Mouse (Mus musculus): ENCODE results near the gene Eps8.

Gene Eps8

GRCm38 (mm10) chr6:137654776-137655175 lies at the start of gene Eps8:
Gene Eps8, minus strand, starts transcription at chr6:137654876.
- no peak for DNase-seq (ENCODE audit: low spot score)

DNA sequence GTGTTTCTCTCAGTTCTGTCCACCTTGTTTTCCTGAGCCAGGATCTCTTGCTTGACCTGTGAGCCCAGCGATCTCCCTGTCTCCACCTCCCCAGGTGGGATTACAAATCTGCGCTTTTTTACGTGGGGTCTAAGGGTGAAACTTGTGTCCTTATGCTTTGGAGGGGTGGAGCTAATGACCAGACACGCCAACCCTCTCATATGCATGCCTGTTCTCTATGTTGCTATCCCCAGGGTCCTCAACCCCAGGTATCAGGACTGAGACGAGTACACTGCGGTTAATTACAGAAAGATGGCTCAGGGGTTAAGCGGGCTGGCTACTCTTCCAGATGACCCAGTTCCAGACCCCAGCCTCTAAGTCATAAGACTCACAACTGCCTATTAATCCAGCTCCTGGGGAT lies 48.8 kb upstream of the Eps8 start:
- no peak for DNase-seq (ENCODE audit: low spot score)

DNA sequence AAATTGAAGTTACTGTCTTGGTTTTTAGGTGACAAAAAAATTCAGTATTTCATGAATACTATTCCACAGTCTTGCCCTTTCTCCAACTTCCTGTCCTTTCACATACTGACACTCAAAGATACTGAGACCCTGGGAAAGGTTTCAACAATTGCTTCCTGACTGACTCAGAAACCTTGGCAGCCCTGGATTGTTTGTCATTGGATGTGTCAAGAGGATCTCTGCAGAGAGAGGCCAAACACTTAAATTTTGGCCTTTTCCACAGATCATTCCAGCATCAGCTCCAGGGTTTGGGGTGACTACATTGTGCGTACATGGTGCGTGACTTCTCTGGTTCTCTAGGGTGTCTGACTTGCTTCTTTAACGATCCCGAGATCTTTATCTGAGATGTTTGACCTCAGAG lies 48.2 kb upstream of the Eps8 start:
- DNase-seq (ENCODE audit: low spot score): peak; percentile 42

DNA sequence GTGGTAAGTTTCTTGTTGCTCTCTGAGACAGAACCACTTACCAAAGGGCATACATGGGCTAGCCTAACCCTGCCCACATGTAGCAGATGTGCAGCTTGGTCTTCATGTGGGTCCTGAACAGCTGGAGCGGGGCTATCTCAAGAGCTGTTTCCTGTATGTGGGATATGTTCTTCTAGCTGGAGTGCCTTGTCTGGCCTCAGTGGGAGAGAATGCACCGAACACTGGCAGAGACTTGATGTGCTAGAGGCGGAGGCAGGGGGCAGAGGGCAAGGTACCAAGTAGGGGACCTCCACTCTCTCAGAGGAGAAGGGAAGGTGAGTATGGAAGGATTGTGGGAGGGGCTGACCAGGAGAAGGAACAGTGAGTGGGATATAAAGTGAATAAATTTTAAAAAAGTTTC lies 47.5 kb upstream of the Eps8 start:
- DNase-seq (ENCODE audit: low spot score): no peak

- no peak for DNase-seq (ENCODE audit: low spot score)
These were observed 44.8 kb upstream of the Eps8 start for GRCm38 (mm10) chr6:137699434-137699833.

- peak; percentile 15 for DNase-seq (ENCODE audit: low spot score)
These were observed 41.9 kb upstream of the Eps8 start for GRCm38 (mm10) chr6:137696445-137697204.

GRCm38 (mm10) chr6:137695046-137695445 lies 40.4 kb upstream of the Eps8 start:
- no peak for DNase-seq (ENCODE audit: low spot score)

DNA sequence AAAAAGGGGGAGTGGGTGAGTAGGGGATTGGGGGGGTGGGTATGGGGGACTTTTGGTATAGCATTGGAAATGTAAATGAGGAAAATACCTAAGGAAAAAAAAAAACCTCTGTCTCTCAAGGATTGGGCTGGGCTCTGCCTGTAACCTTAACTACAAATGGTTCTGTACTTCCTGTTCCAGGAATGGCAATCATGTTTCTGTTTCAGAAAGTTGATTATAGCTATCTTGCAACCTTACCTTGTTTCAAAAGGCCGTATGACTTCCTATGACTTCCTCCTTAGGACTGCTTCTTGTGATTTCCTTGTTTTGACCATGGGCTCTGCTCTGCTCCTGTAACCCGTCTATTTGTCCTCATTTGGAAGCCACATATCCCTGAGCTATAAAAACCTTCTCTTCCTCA lies 39.6 kb upstream of the Eps8 start:
- no peak for DNase-seq (ENCODE audit: low spot score)

GRCm38 (mm10) chr6:137690550-137691119 lies 36.0 kb upstream of the Eps8 start:
- no peak for DNase-seq (ENCODE audit: low spot score)

GRCm38 (mm10) chr6:137688506-137689105 lies 33.9 kb upstream of the Eps8 start:
- no peak for DNase-seq (ENCODE audit: low spot score)

- DNase-seq (ENCODE audit: low spot score): no peak
These were observed 33.4 kb upstream of the Eps8 start for GRCm38 (mm10) chr6:137688079-137688478.

DNA sequence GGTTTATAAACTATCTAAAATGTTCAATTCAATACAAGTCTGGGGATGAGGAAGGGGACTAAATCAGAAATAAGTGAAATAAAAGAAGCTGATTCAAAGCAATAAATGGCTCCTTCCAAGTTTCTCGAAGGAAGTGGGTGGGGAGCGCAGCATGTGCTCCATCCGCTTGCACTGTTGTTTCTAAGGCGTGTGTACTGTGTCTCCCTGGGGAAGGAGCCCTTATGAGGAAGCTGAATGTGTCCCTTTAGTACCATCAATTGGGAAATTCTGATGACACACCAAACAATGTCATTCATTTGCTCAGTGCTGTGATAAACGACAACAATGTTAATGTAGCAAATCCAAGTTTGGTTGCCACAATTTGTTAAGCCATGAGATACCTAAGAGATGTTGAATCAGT lies 33.0 kb upstream of the Eps8 start:
- no peak for DNase-seq (ENCODE audit: low spot score)

DNA sequence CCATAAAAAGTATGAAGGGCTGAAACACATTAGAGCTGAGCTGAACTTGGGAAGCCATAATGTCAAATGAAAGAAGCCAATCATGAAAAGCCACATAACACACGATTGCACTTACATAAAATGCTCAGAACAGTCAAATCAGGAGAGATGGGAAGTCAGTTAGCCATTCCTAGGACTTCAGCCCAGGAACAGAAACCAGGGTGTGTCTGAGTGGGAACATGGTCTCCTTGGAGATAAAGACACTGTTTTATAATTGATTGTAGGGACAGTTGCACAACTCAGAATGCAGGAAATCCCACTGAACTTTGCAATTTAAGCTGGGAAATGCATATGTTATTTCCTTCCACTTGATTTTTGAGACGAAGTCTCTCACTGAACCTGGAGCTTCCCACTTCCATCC lies 28.0 kb upstream of the Eps8 start:
- no peak for DNase-seq (ENCODE audit: low spot score)

DNA sequence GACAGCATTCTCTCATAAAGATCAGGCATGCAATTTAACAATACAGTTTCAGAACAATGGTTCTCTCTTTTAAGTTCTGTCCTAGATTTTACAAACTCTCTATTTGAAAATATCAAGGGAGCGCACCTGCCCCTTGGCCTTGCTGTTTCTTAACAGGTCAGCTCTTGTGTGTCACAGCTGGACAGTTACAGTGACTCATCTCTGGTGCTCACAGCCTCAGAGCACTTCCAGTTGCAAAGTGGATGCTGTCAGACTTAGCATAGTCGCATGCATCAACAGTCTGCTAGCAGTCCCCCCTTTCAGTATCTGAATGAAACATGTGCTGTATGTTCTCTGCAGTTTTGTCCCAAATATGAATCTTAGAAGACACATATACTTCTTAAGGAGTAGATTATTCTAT lies 26.3 kb upstream of the Eps8 start:
- no peak for DNase-seq (ENCODE audit: low spot score)

DNA sequence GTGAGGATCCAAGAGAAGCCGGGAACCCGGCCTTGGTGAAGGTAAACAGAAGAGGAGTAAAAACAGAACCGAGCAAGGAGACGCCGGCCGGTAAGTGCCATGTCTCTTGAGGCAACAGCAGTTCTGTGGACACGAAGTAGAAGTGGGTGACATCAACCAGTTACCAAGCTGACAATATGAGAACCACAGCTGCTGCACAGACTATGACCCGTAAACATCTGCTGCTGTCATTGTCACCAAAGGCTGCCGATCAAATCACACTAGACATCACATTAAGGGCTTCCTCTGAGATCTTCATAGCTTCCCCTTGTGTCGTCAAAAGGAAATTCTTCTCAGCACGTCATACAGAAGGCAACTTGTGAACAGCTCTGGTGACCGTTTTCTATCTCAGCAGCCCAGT lies 21.9 kb upstream of the Eps8 start:
- no peak for DNase-seq (ENCODE audit: low spot score)

- DNase-seq (ENCODE audit: low spot score): no peak
These were observed 20.9 kb upstream of the Eps8 start for GRCm38 (mm10) chr6:137675556-137675955.

GRCm38 (mm10) chr6:137673301-137673700 lies 18.6 kb upstream of the Eps8 start:
- DNase-seq (ENCODE audit: low spot score): no peak

GRCm38 (mm10) chr6:137671561-137671960 lies 16.9 kb upstream of the Eps8 start:
- no peak for DNase-seq (ENCODE audit: low spot score)

- no peak for DNase-seq (ENCODE audit: low spot score)
These were observed 16.1 kb upstream of the Eps8 start for GRCm38 (mm10) chr6:137670820-137671219.

DNA sequence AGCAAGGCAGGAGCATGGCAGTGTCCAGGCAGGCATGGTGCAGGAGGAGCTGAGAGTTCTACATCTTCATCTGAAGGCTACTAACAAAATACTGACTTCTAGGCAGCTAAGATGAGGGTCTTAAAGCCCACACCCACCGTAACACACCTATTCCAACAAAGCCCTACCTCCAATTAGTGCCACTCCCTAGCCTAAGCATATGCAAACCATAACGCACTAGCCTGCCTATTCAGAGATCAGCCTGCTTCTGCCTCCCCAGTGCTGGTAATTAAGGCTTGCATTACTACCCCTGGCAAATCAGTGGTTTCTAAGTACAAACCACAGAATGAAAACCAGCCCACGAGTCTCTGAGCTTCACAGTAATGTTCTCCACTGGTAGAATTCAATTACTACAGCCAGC lies 15.2 kb upstream of the Eps8 start:
- no peak for DNase-seq (ENCODE audit: low spot score)

- DNase-seq (ENCODE audit: low spot score): no peak
These were observed 14.8 kb upstream of the Eps8 start for GRCm38 (mm10) chr6:137669433-137669832.

DNA sequence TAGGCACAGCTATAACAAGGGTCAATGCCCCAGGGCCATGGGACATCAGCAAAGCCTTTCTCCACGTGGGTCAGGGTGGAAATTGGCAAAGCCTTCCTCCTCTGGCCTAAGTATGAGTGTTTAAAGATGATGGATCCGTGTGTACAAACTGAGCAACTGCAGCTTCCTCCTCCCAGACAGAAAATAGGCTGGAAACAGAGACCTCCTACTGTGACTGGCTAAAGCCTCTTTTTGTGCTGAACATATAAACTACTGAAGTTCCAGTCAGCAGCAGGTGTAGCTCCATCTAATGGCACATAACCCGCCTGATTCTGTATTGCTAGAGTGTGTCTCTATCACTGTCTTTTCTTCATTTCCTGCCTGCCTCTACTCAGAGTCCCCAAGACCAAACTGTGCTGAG lies 13.7 kb upstream of the Eps8 start:
- DNase-seq (ENCODE audit: low spot score): no peak

- DNase-seq (ENCODE audit: low spot score): peak; percentile 29
These were observed 13.0 kb upstream of the Eps8 start for GRCm38 (mm10) chr6:137667665-137668064.

DNA sequence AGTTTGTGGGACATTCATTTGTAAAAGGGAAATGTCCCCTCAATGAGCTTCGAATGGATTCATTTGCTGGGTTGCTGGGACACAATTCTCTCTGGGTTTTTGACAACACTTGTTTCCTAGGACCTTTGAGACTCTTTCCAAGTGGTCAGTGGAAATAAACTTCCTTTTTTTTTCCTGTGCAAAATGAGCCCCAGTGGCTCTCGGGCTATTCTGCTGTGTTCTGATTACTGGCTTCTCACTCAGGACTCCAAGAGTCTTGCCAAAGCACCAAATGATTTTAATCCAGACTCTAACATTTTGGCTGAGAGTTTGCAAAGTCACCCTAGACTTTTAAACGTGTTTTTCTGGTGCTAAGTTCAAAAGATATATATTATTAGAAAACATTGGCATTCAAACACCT lies 10.3 kb upstream of the Eps8 start:
- no peak for DNase-seq (ENCODE audit: low spot score)

Data from lung, postnatal 25 days (tissue).